ENCODE assay signal across 1 mouse cellular context in genomic region chr11:98892426-98892825, GRCm38 (mm10).
TF ChIP-seq lines count a peak whose summit lies in the region.

No protein-coding gene starts in this region.

TF ChIP-seq in ES-E14, 5 proteins besides CTCF, POLR2A, EP300 and RAD21:
- TF ChIP-seq ZC3H11A (IDR thresholded peaks at IDR 0.05; ENCODE audit: borderline replicate concordance, low read depth, low read length) (no peak), ZNF384 (IDR thresholded peaks at IDR 0.05; ENCODE audit: low read depth, low read length) (no peak), CHD2 (IDR thresholded peaks at IDR 0.05; ENCODE audit: low read depth, low read length) (no peak), HCFC1 (IDR thresholded peaks at IDR 0.05; ENCODE audit: borderline replicate concordance, insufficient read depth, low read length) (no peak), MAFK (IDR thresholded peaks at IDR 0.05; ENCODE audit: insufficient read depth, low read depth, low read length) (no peak)
